ENCODE assay signal across 8 mouse cellular contexts in the genomic region with DNA sequence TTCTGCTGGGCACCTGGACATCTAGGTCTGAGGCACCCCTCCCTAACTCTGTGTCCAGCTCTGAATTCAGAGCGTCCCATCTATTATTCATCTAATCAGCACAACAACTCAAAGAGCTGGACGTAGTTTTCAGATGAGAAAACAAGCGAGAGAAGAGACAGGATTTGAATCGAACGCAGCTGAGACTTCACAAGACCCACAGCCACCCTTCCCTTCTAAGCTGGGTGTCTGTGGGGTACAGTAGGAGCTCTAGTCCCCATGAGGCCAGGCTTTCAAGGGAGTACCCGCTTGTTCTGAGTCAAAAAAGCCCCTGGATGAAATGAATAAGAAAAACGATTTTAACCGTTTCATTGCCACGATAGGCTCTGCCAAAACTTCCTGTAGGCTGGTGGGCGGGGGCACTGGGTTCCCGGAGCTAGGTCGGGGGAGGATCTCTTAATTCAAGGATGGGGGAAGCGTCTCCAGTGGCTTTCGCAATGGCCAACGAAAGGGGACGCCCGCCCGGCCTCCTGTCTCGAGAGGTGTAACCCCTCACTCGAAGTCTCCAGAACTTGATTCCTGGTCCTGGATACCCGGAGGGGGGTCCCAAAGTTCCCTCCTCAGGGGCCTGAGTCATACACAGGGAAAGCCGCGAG. TPM values are rescaled to one million over a fixed set of nuclear protein-coding genes. Genes with fewer than 3 reads are reported as not detected.
A peak's percentile ranks its signal among the peaks of the same experiment; 100 is the strongest.
DNase-seq lines count a peak whose midpoint lies in the region; ATAC-seq lines count a peak whose summit lies in the region.

No protein-coding gene starts in this region.

- no peaks in the 10 kb centered on the region for H3K9me3 ChIP-seq in megakaryocyte, embryonic 14.5 days

- H3K4me1 ChIP-seq in megakaryocyte, embryonic 14.5 days, result peaks cover 82% of the 10 kb centered on the region

- ATAC-seq in megakaryocyte, adult 5-6 weeks (ENCODE audit: poor library complexity, severe bottlenecking), result no peak
- 0 out of 2 replicates have a peak, but pooled peaks have one; percentile 4 for ATAC-seq in common myeloid progenitor, adult 5-6 weeks (replicated peaks; ENCODE audit: low read depth, poor library complexity, severe bottlenecking)

- H3K4me3 ChIP-seq in megakaryocyte, embryonic 14.5 days (replicated peaks), result peak overlapping the region; percentile 92

- H3K36me3 ChIP-seq in megakaryocyte, embryonic 14.5 days (replicated peaks; ENCODE audit: low read length), result no peaks in the 10 kb centered on the region

- peak; percentile 89 for DNase-seq in induced T-regulatory cell, adult 2 months (ENCODE audit: low read depth)
- peak; percentile 63 for DNase-seq in lung, postnatal 36 days
- no peak for DNase-seq in cerebellum, postnatal 14 days
- DNase-seq in gastrocnemius, adult 18-20 months (ENCODE audit: low spot score), result no peak
- no peak for DNase-seq in frontal cortex, postnatal 10 days (ENCODE audit: low spot score in 2 of 2)

- no peaks in the 10 kb centered on the region for H3K27me3 ChIP-seq in megakaryocyte, embryonic 14.5 days (replicated peaks)

RNA-seq across cellular contexts. Expression of gene Hook2, which starts 5.2 kb away (rescaled TPM):
- 7.3 and 8.9 TPM in 2 replicates for polyA plus RNA-seq in megakaryocyte, embryonic 14.5 days (2012; ENCODE audit: insufficient read depth, low replicate concordance)
- total RNA-seq in megakaryocyte, adult 5-6 weeks (2015), result 0.82 and 1.1 TPM in 2 replicates
- total RNA-seq in megakaryocyte, adult 5-6 weeks (2017), result 3.1 and 6.6 TPM in 2 replicates
- 9.2 and 13.5 TPM in 2 replicates for total RNA-seq in common myeloid progenitor, adult 5-6 weeks (2017)
- total RNA-seq in gastrocnemius, adult 18-20 months (2021), result 1 to 10 TPM; 2.1 to 2.7 TPM

RNA-seq across cellular contexts. Expression of gene Junb, which starts 6.6 kb away (rescaled TPM):
- 743 and 797 TPM in 2 replicates for polyA plus RNA-seq in megakaryocyte, embryonic 14.5 days (2012; ENCODE audit: insufficient read depth, low replicate concordance)
- total RNA-seq in megakaryocyte, adult 5-6 weeks (2015), result 45.5 and 60.4 TPM in 2 replicates
- total RNA-seq in megakaryocyte, adult 5-6 weeks (2017), result 110 and 125 TPM in 2 replicates
- total RNA-seq in common myeloid progenitor, adult 5-6 weeks (2017), result 82.2 and 102 TPM in 2 replicates
- 10 to 100 TPM in 1 of 2 experiments, 1 to 10 TPM in 1; 9.4 to 12.5 TPM for total RNA-seq in gastrocnemius, adult 18-20 months (2021)

RNA-seq across cellular contexts. Expression of gene Rnaseh2a, which starts 15.6 kb away (rescaled TPM):
- polyA plus RNA-seq in megakaryocyte, embryonic 14.5 days (2012; ENCODE audit: insufficient read depth, low replicate concordance), result 248 and 286 TPM in 2 replicates
- total RNA-seq in megakaryocyte, adult 5-6 weeks (2015), result 56.8 and 75.8 TPM in 2 replicates
- total RNA-seq in megakaryocyte, adult 5-6 weeks (2017), result 41.1 and 49.0 TPM in 2 replicates
- 95.8 and 148 TPM in 2 replicates for total RNA-seq in common myeloid progenitor, adult 5-6 weeks (2017)
- total RNA-seq in gastrocnemius, adult 18-20 months (2021), result 10 to 100 TPM; 21.1 to 21.7 TPM

RNA-seq across cellular contexts. Expression of gene Prdx2, which starts 15.8 kb away (rescaled TPM):
- polyA plus RNA-seq in megakaryocyte, embryonic 14.5 days (2012; ENCODE audit: insufficient read depth, low replicate concordance), result 68.6 and 73.1 TPM in 2 replicates
- 180 and 184 TPM in 2 replicates for total RNA-seq in megakaryocyte, adult 5-6 weeks (2015)
- total RNA-seq in megakaryocyte, adult 5-6 weeks (2017), result 230 and 256 TPM in 2 replicates
- total RNA-seq in common myeloid progenitor, adult 5-6 weeks (2017), result 631 and 634 TPM in 2 replicates
- total RNA-seq in gastrocnemius, adult 18-20 months (2021), result 100 to 1,000 TPM; 193 to 200 TPM

RNA-seq across cellular contexts. Expression of gene Gm49661, which starts 15.9 kb away (rescaled TPM):
- polyA plus RNA-seq in megakaryocyte, embryonic 14.5 days (2012; ENCODE audit: insufficient read depth, low replicate concordance), result not detected in 2 replicates
- 3.2 TPM in 1 of 2 replicates, not detected in the other for total RNA-seq in megakaryocyte, adult 5-6 weeks (2015)
- not detected in 2 replicates for total RNA-seq in megakaryocyte, adult 5-6 weeks (2017)
- not detected in 2 replicates for total RNA-seq in common myeloid progenitor, adult 5-6 weeks (2017)
- total RNA-seq in gastrocnemius, adult 18-20 months (2021), result not detected

Comparison
In these comparisons a context has a peak if more than half of its experiments do, and no peak if none do; other contexts are left out.
1. DNase-seq: peak in induced T-regulatory cell, adult 2 months (single experiment) and lung, postnatal 36 days (single experiment); none in cerebellum, postnatal 14 days (0 of 2), gastrocnemius, adult 18-20 months (single experiment) and frontal cortex, postnatal 10 days (0 of 2).